Mouse (Mus musculus): Measurements from ENCODE around the gene Hmgcl. TPM values are rescaled to one million over a fixed set of nuclear protein-coding genes. Genes with fewer than 3 reads are reported as not detected.
"Not testable (repeated sequence)": the region's sequence is repeated elsewhere in the genome, so short reads cannot be mapped to it uniquely, and the experiment has no call there.

Hmgcl gene
- total RNA-seq, 2 experiments from 2014 or later = 30.5 to 31.9 TPM

- DNase-seq (ENCODE audit: extremely low spot score in 1 of 2, low spot score in 2 of 2) = no peak
- intact Hi-C loops (cut with DNase I) = no loop called here
Measured at GRCm38 (mm10) chr4:135924418-135924817, 21.8 kb upstream of the Hmgcl start.

DNA sequence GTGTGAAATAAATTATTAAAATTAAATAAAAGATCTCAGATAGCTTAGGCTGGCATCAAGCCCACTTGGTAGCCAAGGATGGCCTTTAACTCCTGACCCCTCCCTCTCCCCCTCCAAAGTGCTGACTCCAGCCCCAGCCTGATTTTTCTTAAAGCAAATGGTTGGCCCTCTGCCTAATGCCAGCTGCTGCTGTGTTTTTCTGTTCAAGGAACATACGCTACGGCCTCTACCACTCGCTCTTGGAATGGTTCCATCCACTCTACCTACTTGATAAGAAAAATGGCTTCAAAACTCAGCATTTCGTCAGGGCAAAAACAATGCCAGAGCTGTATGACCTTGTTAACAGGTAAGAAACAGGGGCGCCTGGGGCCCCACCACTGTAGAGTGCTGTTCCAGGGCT is 20.9 kb upstream of the Hmgcl start:
- intact Hi-C loops (cut with DNase I) = no loop called here
- DNase-seq (ENCODE audit: extremely low spot score in 1 of 2, low spot score in 2 of 2) = no peak

GRCm38 (mm10) chr4:135926195-135926808 is 19.9 kb upstream of the Hmgcl start:
- intact Hi-C loops (cut with DNase I) = no loop called here
- DNase-seq (ENCODE audit: extremely low spot score in 1 of 2, low spot score in 2 of 2) = no peak

DNA sequence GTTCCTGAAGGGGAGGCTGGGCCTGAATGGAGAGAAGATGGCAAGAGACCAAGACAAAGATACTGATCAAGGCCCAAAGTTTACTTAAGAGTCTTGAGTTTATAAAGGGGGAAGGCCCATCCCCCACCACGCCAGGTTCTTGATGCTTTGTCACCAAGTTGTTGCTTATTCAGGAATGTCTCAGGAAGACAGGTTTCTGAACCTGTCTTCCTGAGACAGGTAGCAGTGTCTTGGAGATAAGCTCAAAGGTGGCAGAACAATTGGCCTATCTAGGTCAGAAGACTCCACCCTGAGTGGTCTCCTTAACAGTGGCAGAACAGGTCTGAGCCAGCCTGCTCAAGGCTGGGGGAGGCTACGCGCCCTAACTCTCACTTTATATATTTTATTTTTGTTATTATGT is 19.4 kb upstream of the Hmgcl start:
- DNase-seq (ENCODE audit: extremely low spot score in 1 of 2, low spot score in 2 of 2) = no peak
- intact Hi-C loops (cut with DNase I) = no loop called here

DNA sequence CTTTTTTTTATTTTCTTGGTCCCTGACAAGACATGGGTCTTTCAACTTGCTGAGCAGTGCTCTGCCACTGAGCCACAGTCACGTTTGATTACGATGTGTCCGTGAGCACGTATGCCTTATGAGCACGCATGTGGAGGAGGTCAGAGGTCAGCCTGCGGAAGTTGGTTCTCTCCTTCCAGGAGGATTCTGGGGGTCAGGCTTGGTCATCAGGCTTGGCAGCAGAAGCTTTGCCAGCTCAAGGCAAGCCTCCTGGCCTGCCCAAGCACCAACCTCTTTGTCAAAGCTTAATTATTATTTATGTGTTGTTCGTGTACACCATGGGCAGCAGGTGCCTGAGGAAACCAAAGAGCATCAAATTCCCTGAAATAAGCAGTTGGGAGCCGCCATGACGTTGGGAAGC is 17.9 kb upstream of the Hmgcl start:
- intact Hi-C loops (cut with DNase I) = no loop called here

GRCm38 (mm10) chr4:135929405-135929804 is 16.8 kb upstream of the Hmgcl start:
- DNase-seq (ENCODE audit: extremely low spot score in 1 of 2, low spot score in 2 of 2) = no peak
- intact Hi-C loops (cut with DNase I) = no loop called here

More for the DNA sequence above, 17.9 kb upstream of the Hmgcl start:
- no peak for DNase-seq (ENCODE audit: extremely low spot score in 1 of 2, low spot score in 2 of 2)

DNA sequence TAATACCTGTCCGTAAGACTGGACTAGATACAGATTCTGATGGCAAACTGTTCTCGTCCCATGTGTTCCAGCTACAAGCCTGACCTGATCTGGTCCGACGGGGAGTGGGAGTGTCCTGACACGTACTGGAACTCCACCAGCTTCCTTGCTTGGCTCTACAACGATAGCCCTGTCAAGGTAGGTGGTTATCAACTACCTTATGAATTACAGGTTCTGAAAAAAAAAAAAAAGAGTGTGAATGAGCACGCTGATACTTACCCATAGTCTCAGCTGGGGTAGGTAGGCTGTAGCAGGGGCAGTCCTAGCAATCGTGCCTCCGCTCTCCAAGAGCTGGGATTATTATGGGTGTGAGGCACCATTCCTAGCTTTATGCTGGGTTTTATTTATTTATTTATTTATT is 16.4 kb upstream of the Hmgcl start:
- no peak for DNase-seq (ENCODE audit: extremely low spot score in 1 of 2, low spot score in 2 of 2)
- intact Hi-C loops (cut with DNase I) = no loop called here

GRCm38 (mm10) chr4:135930239-135930638 is 16.0 kb upstream of the Hmgcl start:
- no peak for DNase-seq (ENCODE audit: extremely low spot score in 1 of 2, low spot score in 2 of 2)
- intact Hi-C loops (cut with DNase I) = no loop called here

GRCm38 (mm10) chr4:135931832-135932231 is 14.4 kb upstream of the Hmgcl start:
- intact Hi-C loops (cut with DNase I) = no loop called here
- no peak for DNase-seq (ENCODE audit: extremely low spot score in 1 of 2, low spot score in 2 of 2)

GRCm38 (mm10) chr4:135934708-135935500 is 11.3 kb upstream of the Hmgcl start:
- intact Hi-C loops (cut with DNase I) = no loop called here
- DNase-seq (ENCODE audit: extremely low spot score in 1 of 2, low spot score in 2 of 2) = no peak

- no peak for DNase-seq (ENCODE audit: extremely low spot score in 1 of 2, low spot score in 2 of 2)
- intact Hi-C loops (cut with DNase I) = no loop called here
Measured at GRCm38 (mm10) chr4:135935502-135935901, 10.7 kb upstream of the Hmgcl start.

GRCm38 (mm10) chr4:135938858-135939257 is 7.4 kb upstream of the Hmgcl start:
- no peak for DNase-seq (ENCODE audit: extremely low spot score in 1 of 2, low spot score in 2 of 2)
- intact Hi-C loops (cut with DNase I) = no loop called here

GRCm38 (mm10) chr4:135941026-135941425 is 5.2 kb upstream of the Hmgcl start:
- DNase-seq (ENCODE audit: extremely low spot score in 1 of 2, low spot score in 2 of 2); intact Hi-C loops (cut with DNase I): not testable (repeated sequence)

- DNase-seq (ENCODE audit: extremely low spot score in 1 of 2, low spot score in 2 of 2) = no peak
- intact Hi-C loops (cut with DNase I) = no loop called here
Measured at GRCm38 (mm10) chr4:135942193-135942592, 4.1 kb upstream of the Hmgcl start.

- intact Hi-C loops (cut with DNase I) = no loop called here
- no peak for DNase-seq (ENCODE audit: extremely low spot score in 1 of 2, low spot score in 2 of 2)
Measured at GRCm38 (mm10) chr4:135943389-135943788, 2.9 kb upstream of the Hmgcl start.

GRCm38 (mm10) chr4:135945706-135946105 is 542 bp upstream of the Hmgcl start:
- intact Hi-C loops (cut with DNase I) = loop anchor here (5.0 kb wide), 1 partner anchor 53 kb away; no protein-coding TSS in a partner anchor
- no peak for DNase-seq (ENCODE audit: extremely low spot score in 1 of 2, low spot score in 2 of 2)

DNA sequence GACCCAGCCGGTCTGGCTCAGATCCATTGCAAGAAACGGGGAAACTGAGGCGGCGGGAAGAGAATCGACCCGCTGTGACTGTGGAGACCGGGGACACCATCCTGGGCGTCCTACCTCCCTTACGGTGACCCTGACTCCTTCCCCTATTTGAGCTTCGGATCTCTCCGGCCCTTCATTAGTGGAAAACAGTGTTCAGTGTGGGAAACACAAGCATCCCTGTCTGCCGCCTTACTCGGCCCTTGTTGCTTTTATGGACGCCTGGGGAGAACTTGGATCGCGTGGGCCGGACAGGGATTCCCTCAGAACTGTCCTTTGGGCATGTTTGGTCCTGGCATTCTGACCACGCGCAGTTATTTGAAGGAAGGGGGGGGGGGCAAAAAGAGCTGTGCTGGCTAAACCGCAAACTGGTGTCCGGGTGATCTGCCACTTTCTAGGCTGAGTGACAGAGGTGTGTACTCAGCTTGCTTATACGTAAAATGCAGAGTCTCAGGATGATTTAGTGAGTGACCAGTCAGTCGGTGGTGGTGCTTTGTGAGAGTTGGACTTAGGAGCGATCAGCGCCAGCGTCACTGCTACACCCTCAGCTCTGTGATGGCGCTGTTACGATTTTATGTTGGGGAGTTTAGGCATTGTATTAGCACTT is 532 bp downstream of the Hmgcl start:
- DNase-seq (ENCODE audit: extremely low spot score in 1 of 2, low spot score in 2 of 2) = no peak
- intact Hi-C loops (cut with DNase I) = loop anchor here (5.0 kb wide), 1 partner anchor 54 kb away; no protein-coding TSS in a partner anchor

GRCm38 (mm10) chr4:135948142-135948541 is 1.9 kb downstream of the Hmgcl start:
- DNase-seq (ENCODE audit: extremely low spot score in 1 of 2, low spot score in 2 of 2) = no peak
- intact Hi-C loops (cut with DNase I) = loop anchor here (5.0 kb wide), 1 partner anchor 56 kb away; no protein-coding TSS in a partner anchor

DNA sequence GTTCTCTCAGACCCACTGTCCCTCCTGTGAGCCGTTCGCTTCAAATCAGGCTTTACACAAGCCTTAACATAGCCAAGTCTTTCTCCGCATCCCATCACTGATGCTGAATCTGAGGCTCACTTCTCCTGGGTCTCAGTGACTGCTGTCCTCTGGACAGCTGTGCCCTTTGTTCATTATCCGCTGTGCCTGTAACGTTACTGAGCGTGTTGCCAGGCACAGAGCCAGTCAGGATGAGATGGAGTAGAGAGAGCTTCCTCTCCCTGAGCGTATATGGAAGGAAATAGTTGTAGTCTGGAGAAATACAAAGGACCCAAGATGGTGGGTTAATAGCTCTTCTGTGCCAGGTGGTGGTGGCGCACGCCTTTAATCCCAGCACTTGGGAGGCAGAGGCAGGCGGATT is 3.2 kb downstream of the Hmgcl start:
- intact Hi-C loops (cut with DNase I) = loop anchor here (5.0 kb wide), 1 partner anchor 57 kb away; no protein-coding TSS in a partner anchor
- no peak for DNase-seq (ENCODE audit: extremely low spot score in 1 of 2, low spot score in 2 of 2)

- intact Hi-C loops (cut with DNase I) = loop anchor here (5.0 kb wide), 1 partner anchor 58 kb away; no protein-coding TSS in a partner anchor
- no peak for DNase-seq (ENCODE audit: extremely low spot score in 1 of 2, low spot score in 2 of 2)
Measured at GRCm38 (mm10) chr4:135949911-135950310, 3.7 kb downstream of the Hmgcl start.

Measured in left cerebral cortex, postnatal 10 days (tissue).